ENCODE assay signal across 9 mouse cellular contexts in genomic region chr4:46061259-46061962, GRCm38 (mm10). TPM values are rescaled to one million over a fixed set of nuclear protein-coding genes. Genes with fewer than 3 reads are reported as not detected.
DNase-seq lines count a peak whose midpoint lies in the region; TF ChIP-seq lines count a peak whose summit lies in the region.
"Had no signal": no experiment of that assay in that cellular context is flagged by ENCODE, and none has a peak within 500 bp of the region (broad histone marks: within the 10 kb centered on the region; RNA-seq: fewer than 3 reads in every experiment).

No protein-coding gene starts in this region.

- no peak overlapping the region for H3K4me3 ChIP-seq in layer of hippocampus, adult 2 months
- H3K4me3 ChIP-seq: lung, embryonic 15.5 days had no signal

- DNase-seq in retina, postnatal 1 day = peak; percentile 29
- DNase-seq in retina, embryonic 14.5 days (ENCODE audit: low spot score) = no peak
- peak; percentile 81 to 93 for DNase-seq in layer of hippocampus, adult 2 months (ENCODE audit: low spot score in 2 of 2)
- peak; percentile 80 to 98 for DNase-seq in left cerebral cortex, postnatal 25 days (ENCODE audit: low spot score in 2 of 2)
- no peak for DNase-seq in thymus, postnatal 25 days
- no peak for DNase-seq in spleen, adult 18-20 months
- DNase-seq in testis, postnatal 10 days (ENCODE audit: low spot score) = no peak

- TF ChIP-seq CTCF in layer of hippocampus, adult 2 months (conservative IDR thresholded peaks at IDR 0.05) = no peak

- intact Hi-C loops in left cerebral cortex, postnatal 25 days (cut with DNase I) = loop anchor here (1.0 to 2.0 kb wide), 2 partner anchors 23 to 26 kb away; partner anchors contain the start of gene Tmod1

- H3K27ac ChIP-seq in layer of hippocampus, adult 2 months = peak overlapping the region; percentile 86
- H3K27ac ChIP-seq: lung, embryonic 15.5 days had no signal

RNA-seq across cellular contexts. Expression of gene Tmod1, which starts 22.7 kb away (rescaled TPM):
- 10 to 100 TPM; 21.5 to 25.9 TPM for total RNA-seq in layer of hippocampus, adult 2 months (2021)
- 10 to 100 TPM; 39.6 to 48.7 TPM for total RNA-seq in left cerebral cortex, postnatal 25 days (2021)
- total RNA-seq: granulocyte monocyte progenitor cell, adult 5-6 weeks had no signal

Comparison
In these comparisons a context has a peak if more than half of its experiments do, and no peak if none do; other contexts are left out.
1. DNase-seq: peak in retina, postnatal 1 day (single experiment), layer of hippocampus, adult 2 months (2 of 2) and left cerebral cortex, postnatal 25 days (2 of 2); none in retina, embryonic 14.5 days (single experiment), thymus, postnatal 25 days (single experiment), spleen, adult 18-20 months (0 of 2) and testis, postnatal 10 days (single experiment).